Mouse (Mus musculus) hematopoietic stem cell, adult 5-6 weeks (primary cell): ENCODE data around the gene Teddm3. TPM values are rescaled to one million over a fixed set of nuclear protein-coding genes. Genes with fewer than 3 reads are reported as not detected.
"Not testable (repeated sequence)": the region's sequence is repeated elsewhere in the genome, so short reads cannot be mapped to it uniquely, and the experiment has no call there.

Experiments
- ATAC-seq, 2 experiments: fragments of 125-278 bp in 1 of 2; replicated peaks in 1 of 2; 2 replicates each; pipeline ENCODE4 v1.8.0; 2016 to 2017; ENCODE audit warnings: inconsistent platforms in 2 of 2, mild to moderate bottlenecking in 2 of 2, moderate number of reproducible peaks in 2 of 2, low read depth in 1 of 2, moderate TSS enrichment in 1 of 2; ENCODE audit not compliant: low FRiP score in 2 of 2, poor library complexity in 2 of 2, severe bottlenecking in 2 of 2, insufficient read depth in 1 of 2, low TSS enrichment in 1 of 2
- total RNA-seq: library from RNA; stranded (forward); fragments of 172-1452, 232-1000 nt; gene quantifications from 2 replicates; pipeline ENCODE4 v1.2.3, GENCODE M21; 2017

Teddm3 gene
- total RNA-seq: not detected in 2 replicates

GRCm38 (mm10) chr16:21153900-21154299 lies at the start of gene Teddm3:
TSS of gene Teddm3 (minus strand) at chr16:21154000.
- not testable (repeated sequence) for ATAC-seq

- no peak for ATAC-seq
These were observed 48.9 kb upstream of the Teddm3 start for GRCm38 (mm10) chr16:21202731-21203130.

- no peak for ATAC-seq
These were observed 45.6 kb upstream of the Teddm3 start for GRCm38 (mm10) chr16:21199426-21199825.

- ATAC-seq: peak; percentile 69 to 72
These were observed 44.7 kb upstream of the Teddm3 start for GRCm38 (mm10) chr16:21198529-21198928.

- ATAC-seq: no peak
These were observed 44.2 kb upstream of the Teddm3 start for GRCm38 (mm10) chr16:21198006-21198405.

- no peak for ATAC-seq
These were observed 43.7 kb upstream of the Teddm3 start for GRCm38 (mm10) chr16:21197542-21197941.

GRCm38 (mm10) chr16:21196576-21196975 lies 42.8 kb upstream of the Teddm3 start:
- no peak for ATAC-seq

- no peak for ATAC-seq
These were observed 41.6 kb upstream of the Teddm3 start for GRCm38 (mm10) chr16:21195260-21195866.

- no peak for ATAC-seq
These were observed 40.4 kb upstream of the Teddm3 start for GRCm38 (mm10) chr16:21194182-21194581.

GRCm38 (mm10) chr16:21192509-21193354 lies 38.9 kb upstream of the Teddm3 start:
- ATAC-seq: peak; percentile 71 to 84

GRCm38 (mm10) chr16:21191569-21191968 lies 37.8 kb upstream of the Teddm3 start:
- ATAC-seq: no peak

GRCm38 (mm10) chr16:21188345-21188744 lies 34.5 kb upstream of the Teddm3 start:
- no peak for ATAC-seq

- ATAC-seq: no peak
These were observed 33.8 kb upstream of the Teddm3 start for GRCm38 (mm10) chr16:21187568-21187967.

- no peak for ATAC-seq
These were observed 30.9 kb upstream of the Teddm3 start for GRCm38 (mm10) chr16:21184697-21185096.

GRCm38 (mm10) chr16:21182108-21182507 lies 28.3 kb upstream of the Teddm3 start:
- no peak for ATAC-seq

GRCm38 (mm10) chr16:21175236-21175635 lies 21.4 kb upstream of the Teddm3 start:
- no peak for ATAC-seq

GRCm38 (mm10) chr16:21168730-21169129 lies 14.9 kb upstream of the Teddm3 start:
- no peak for ATAC-seq

GRCm38 (mm10) chr16:21165343-21166220 lies 11.8 kb upstream of the Teddm3 start:
- peak; percentile 91 to 94 for ATAC-seq
